Mouse (Mus musculus) MEL (cell line): ENCODE data around the gene Adm. TPM values are rescaled to one million over a fixed set of nuclear protein-coding genes. Genes with fewer than 3 reads are reported as not detected.

Experiments used
- DNase-seq: peaks from one replicate; pipeline ENCODE4 v3.0.0; 2011; ENCODE audit warnings: low read depth, low spot score
- H3K27ac ChIP-seq: 2 replicates; pipeline ENCODE4 v1.5.1; 2012; ENCODE audit warnings: low read depth, mild to moderate bottlenecking, control low read depth, low read length, moderate library complexity; ENCODE audit not compliant: control insufficient read depth
- H3K27me3 ChIP-seq, 2 experiments: fragments of 150-350 bp in 1 of 2; sonication (generic) in 1 of 2; 2 replicates each; pipeline ENCODE4 v1.6.1; 2012; ENCODE audit warnings: low read length in 2 of 2, mild to moderate bottlenecking in 2 of 2, improper control_type of control experiment in 1 of 2, moderate library complexity in 1 of 2; ENCODE audit not compliant: insufficient read depth in 2 of 2, control insufficient read depth in 1 of 2
- H3K36me3 ChIP-seq, 2 experiments: 2 replicates each; pipeline ENCODE4 v1.6.1; 2012 to 2014; ENCODE audit warnings: low read length in 2 of 2, improper control_type of control experiment in 1 of 2, inconsistent platforms in 1 of 2, mild to moderate bottlenecking in 1 of 2; ENCODE audit not compliant: insufficient read depth in 2 of 2, control insufficient read depth in 1 of 2
- H3K4me1 ChIP-seq, 2 experiments: fragments of 150-350 bp in 1 of 2; sonication (generic) in 1 of 2; 2 replicates each; pipeline ENCODE4 v1.6.1; 2012; ENCODE audit warnings: low read length in 2 of 2, improper control_type of control experiment in 1 of 2, mild to moderate bottlenecking in 1 of 2; ENCODE audit not compliant: insufficient read depth in 2 of 2, control insufficient read depth in 1 of 2
- H3K4me3 ChIP-seq, 2 experiments: fragments of 150-350 bp in 1 of 2; sonication (generic) in 1 of 2; 2 replicates each; pipeline ENCODE4 v1.5.1; 2012; ENCODE audit warnings: low read depth in 2 of 2, low read length in 2 of 2, mild to moderate bottlenecking in 2 of 2, moderate library complexity in 2 of 2, control low read depth in 1 of 2, improper control_type of control experiment in 1 of 2; ENCODE audit not compliant: control insufficient read depth in 1 of 2, insufficient read depth in 1 of 2
- H3K79me2 ChIP-seq: 2 replicates; pipeline ENCODE4 v1.6.1; 2012; ENCODE audit warnings: mild to moderate bottlenecking, low read length, moderate library complexity; ENCODE audit not compliant: control insufficient read depth, poor library complexity, insufficient read depth
- H3K9ac ChIP-seq: 2 replicates; pipeline ENCODE4 v1.6.1; 2012; ENCODE audit warnings: low read depth, mild to moderate bottlenecking, control low read depth, low read length, moderate library complexity; ENCODE audit not compliant: control insufficient read depth, poor library complexity, severe bottlenecking
- H3K9me3 ChIP-seq: fragments of 150-350 bp; sonication (generic); replicated peaks from 2 replicates; pipeline ENCODE4 v1.6.1; 2012; ENCODE audit warnings: mild to moderate bottlenecking, low read length, improper control_type of control experiment, moderate library complexity; ENCODE audit not compliant: insufficient read depth
- BHLHE40 ChIP-seq: IDR thresholded peaks from 2 replicates; pipeline ENCODE4 v1.6.1; 2012; ENCODE audit warnings: low read depth, mild to moderate bottlenecking, inconsistent platforms, low read length, improper control_type of control experiment, borderline replicate concordance
- CHD2 ChIP-seq: IDR thresholded peaks from 2 replicates; pipeline ENCODE4 v1.6.1; 2011; ENCODE audit warnings: low read length, improper control_type of control experiment
- CTCF ChIP-seq, 3 experiments: IDR thresholded peaks in 2 of 3; conservative IDR thresholded peaks in 1 of 3; 2 replicates each; pipeline ENCODE4 v1.5.1; 2011 to 2012; ENCODE audit warnings: low read length in 3 of 3, low read depth in 2 of 3, mild to moderate bottlenecking in 2 of 3, improper control_type of control experiment in 1 of 3, inconsistent platforms in 1 of 3, mixed read lengths in 1 of 3, moderate library complexity in 1 of 3; ENCODE audit not compliant: control insufficient read depth in 1 of 3, insufficient read depth in 1 of 3, poor library complexity in 1 of 3, severe bottlenecking in 1 of 3
- E2F4 ChIP-seq: IDR thresholded peaks from 2 replicates; pipeline ENCODE4 v1.6.1; 2011; ENCODE audit warnings: low read depth, low read length, improper control_type of control experiment, borderline replicate concordance
- ELF1 ChIP-seq: IDR thresholded peaks from 2 replicates; pipeline ENCODE4 v1.6.1; 2014; ENCODE audit warnings: low read depth, mild to moderate bottlenecking, inconsistent platforms, low read length, improper control_type of control experiment, moderate library complexity
- ETS1 ChIP-seq: IDR thresholded peaks from 2 replicates; pipeline ENCODE4 v1.6.1; 2012; ENCODE audit warnings: low read depth, mild to moderate bottlenecking, inconsistent platforms, low read length, improper control_type of control experiment, moderate library complexity
- GABPA ChIP-seq: IDR thresholded peaks from 2 replicates; pipeline ENCODE4 v1.6.1; 2012; ENCODE audit warnings: low read depth, mild to moderate bottlenecking, inconsistent platforms, low read length, improper control_type of control experiment, moderate library complexity
- GATA1 ChIP-seq: IDR thresholded peaks from 2 replicates; pipeline ENCODE4 v1.6.1; 2011; ENCODE audit warnings: low read depth, low read length, improper control_type of control experiment
- HCFC1 ChIP-seq: IDR thresholded peaks from 2 replicates; pipeline ENCODE4 v1.6.1; 2012; ENCODE audit warnings: low read depth, mild to moderate bottlenecking, inconsistent platforms, low read length, improper control_type of control experiment, moderate library complexity
- KAT2A ChIP-seq: conservative IDR thresholded peaks from 2 replicates; pipeline ENCODE4 v1.6.1; 2012; ENCODE audit warnings: low read depth, low read length, improper control_type of control experiment, inconsistent platforms
- MAX ChIP-seq: IDR thresholded peaks from 2 replicates; pipeline ENCODE4 v1.6.1; 2011; ENCODE audit warnings: low read length, improper control_type of control experiment
- MAZ ChIP-seq: IDR thresholded peaks from 2 replicates; pipeline ENCODE4 v1.6.1; 2012; ENCODE audit warnings: low read depth, mild to moderate bottlenecking, inconsistent platforms, low read length, improper control_type of control experiment
- MXI1 ChIP-seq: IDR thresholded peaks from 2 replicates; pipeline ENCODE4 v1.6.1; 2011; ENCODE audit warnings: mild to moderate bottlenecking, low read depth, low read length, improper control_type of control experiment
- NRF1 ChIP-seq: IDR thresholded peaks from 2 replicates; pipeline ENCODE4 v1.6.1; 2014; ENCODE audit warnings: low read depth, mild to moderate bottlenecking, inconsistent platforms, low read length, improper control_type of control experiment, moderate library complexity; ENCODE audit not compliant: poor library complexity, insufficient read depth, severe bottlenecking
- POLR2AphosphoS2 ChIP-seq: IDR thresholded peaks from 2 replicates; pipeline ENCODE4 v1.6.1; 2011; ENCODE audit warnings: low read length, improper control_type of control experiment
- RAD21 ChIP-seq: IDR thresholded peaks from 2 replicates; pipeline ENCODE4 v1.6.1; 2011; ENCODE audit warnings: mild to moderate bottlenecking, low read depth, low read length, improper control_type of control experiment
- SIN3A ChIP-seq: IDR thresholded peaks from 2 replicates; pipeline ENCODE4 v1.6.1; 2012; ENCODE audit warnings: low read length, improper control_type of control experiment, inconsistent platforms
- TAL1 ChIP-seq: IDR thresholded peaks from 2 replicates; pipeline ENCODE4 v1.6.1; 2012; ENCODE audit warnings: mild to moderate bottlenecking, inconsistent platforms, low read length, moderate library complexity, mixed read lengths
- TBP ChIP-seq: IDR thresholded peaks from 2 replicates; pipeline ENCODE4 v1.8.0; 2011; ENCODE audit warnings: low read depth, low read length, improper control_type of control experiment
- TCF12 ChIP-seq: IDR thresholded peaks from 2 replicates; pipeline ENCODE4 v1.6.1; 2014; ENCODE audit warnings: low read depth, mild to moderate bottlenecking, inconsistent platforms, low read length, improper control_type of control experiment, moderate library complexity
- UBTF ChIP-seq: IDR thresholded peaks from 2 replicates; pipeline ENCODE4 v1.6.1; 2012; ENCODE audit warnings: low read depth, mild to moderate bottlenecking, inconsistent platforms, low read length, improper control_type of control experiment, moderate library complexity, borderline replicate concordance; ENCODE audit not compliant: insufficient read depth
- USF1 ChIP-seq: IDR thresholded peaks from 2 replicates; pipeline ENCODE4 v1.6.1; 2014; ENCODE audit warnings: low read depth, mild to moderate bottlenecking, inconsistent platforms, low read length, improper control_type of control experiment, moderate library complexity
- ZC3H11A ChIP-seq: IDR thresholded peaks from 2 replicates; pipeline ENCODE4 v1.6.1; 2012; ENCODE audit warnings: low read depth, mild to moderate bottlenecking, inconsistent platforms, low read length, improper control_type of control experiment
- ZKSCAN1 ChIP-seq: IDR thresholded peaks from 2 replicates; pipeline ENCODE4 v1.6.1; 2012; ENCODE audit warnings: low read depth, mild to moderate bottlenecking, inconsistent platforms, low read length, improper control_type of control experiment, moderate library complexity
- ZMIZ1 ChIP-seq: IDR thresholded peaks from 2 replicates; pipeline ENCODE4 v1.6.1; 2012; ENCODE audit warnings: low read depth, mild to moderate bottlenecking, inconsistent platforms, low read length, improper control_type of control experiment, moderate library complexity
- ZNF384 ChIP-seq: IDR thresholded peaks from 2 replicates; pipeline ENCODE4 v1.6.1; 2012; ENCODE audit warnings: low read depth, mild to moderate bottlenecking, inconsistent platforms, low read length, improper control_type of control experiment
- polyA plus RNA-seq, 2 experiments: library from polyadenylated mRNA; stranded (reverse) in 1 of 2; unstranded in 1 of 2; fragments of >175 nt in 1 of 2; fragments of >200 nt in 1 of 2; gene quantifications; 2 replicates each; pipeline versions ENCODE4 v1.2.1 to v1.2.4; 2012; ENCODE audit warnings: low replicate concordance in 2 of 2, low read depth in 1 of 2; ENCODE audit not compliant: insufficient read length in 2 of 2, insufficient read depth in 1 of 2, missing spikeins in 1 of 2
- total RNA-seq: library from RNA; depleted of rRNA; stranded (reverse); fragments of 300-350 nt; gene quantifications from 2 replicates; pipeline ENCODE4 v1.2.3, GENCODE M21; 2012

Gene Adm
- total and polyA plus RNA-seq, 3 experiments: not detected

DNA sequence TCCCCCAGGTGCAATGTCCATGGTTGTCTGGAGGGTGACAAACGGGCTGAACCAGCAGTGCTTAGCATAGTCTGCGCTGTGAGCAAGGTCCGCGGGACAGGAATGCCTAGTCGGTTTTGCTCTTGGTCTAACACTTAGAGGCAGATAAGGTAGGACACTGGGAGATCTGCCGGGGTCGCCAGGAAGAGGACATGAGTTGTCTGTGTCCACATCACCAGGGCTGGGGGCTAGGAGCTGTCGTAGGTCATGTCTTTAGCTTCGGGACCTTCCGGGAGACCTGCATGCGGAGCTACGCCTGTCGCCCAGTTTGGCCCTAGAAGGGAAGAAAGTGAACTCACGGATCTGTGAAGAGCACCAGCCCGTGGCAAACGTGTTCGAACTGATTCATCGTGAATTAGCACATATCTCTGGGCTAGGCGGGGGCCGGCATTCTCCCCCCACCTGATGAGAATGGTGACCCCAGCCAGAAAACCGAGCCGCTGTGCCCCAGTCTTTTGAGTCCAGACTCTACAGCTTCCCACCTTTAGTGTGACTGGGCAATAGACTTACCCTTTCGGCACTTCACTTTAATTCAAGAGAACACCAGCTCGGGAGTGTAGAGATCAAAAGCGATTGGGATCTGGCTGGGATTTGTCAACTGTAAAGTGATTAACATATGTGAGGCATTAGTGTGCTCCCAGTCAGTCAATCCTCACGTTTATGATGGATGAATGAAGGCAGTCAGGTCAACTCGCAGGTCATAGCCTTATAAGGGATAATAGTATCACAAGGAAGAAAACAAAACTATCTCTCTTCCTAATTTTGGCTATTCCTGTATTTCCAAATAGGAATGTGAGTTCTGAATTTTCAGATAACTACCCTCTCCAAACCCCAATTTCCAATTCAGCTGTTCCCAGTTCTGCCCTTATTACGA is 1.0 kb upstream of the Adm start:
- H3K4me3 ChIP-seq: no peak overlapping the region
- H3K4me1 ChIP-seq: no peaks in the 10 kb centered on the region; a peak in 2 of 4 replicates
- H3K27ac ChIP-seq: no peak overlapping the region
- no peak for DNase-seq
- H3K79me2 ChIP-seq: no peaks in the 10 kb centered on the region
- no peaks in the 10 kb centered on the region for H3K36me3 ChIP-seq
- TF ChIP-seq ZC3H11A: no peak
- no peak for TF ChIP-seq TBP
- TF ChIP-seq SIN3A: no peak
- TF ChIP-seq CTCF (IDR thresholded peaks at IDR 0.05 in 2 of 3, conservative IDR thresholded peaks at IDR 0.05 in 1 of 3; ENCODE audit: control insufficient read depth in 1 of 3, insufficient read depth in 1 of 3, low read depth in 2 of 3, low read length in 3 of 3, poor library complexity in 1 of 3, severe bottlenecking in 1 of 3): no peak
- TF ChIP-seq RAD21: no peak
- TF ChIP-seq KAT2A: no peak
- TF ChIP-seq ZMIZ1: no peak
- no peak for TF ChIP-seq GATA1
- no peak for TF ChIP-seq ZKSCAN1
- TF ChIP-seq MXI1: no peak
- TF ChIP-seq HCFC1: no peak
- TF ChIP-seq MAX: no peak
- no peak for TF ChIP-seq TAL1
- TF ChIP-seq CHD2: no peak
- no peak for TF ChIP-seq UBTF
- TF ChIP-seq ZNF384: no peak
- TF ChIP-seq POLR2AphosphoS2: no peak
- TF ChIP-seq NRF1: no peak
- no peak for TF ChIP-seq TCF12
- TF ChIP-seq, all 39 proteins: peak for 0
- Histone ChIP-seq H3K9ac (no peak overlapping the region), H3K27me3 (peaks cover 0 to 1% of the 10 kb centered on the region in 2 experiments; a peak in 2 of 4 replicates), H3K9me3 (no peaks in the 10 kb centered on the region)

- no peak for DNase-seq
- Histone ChIP-seq H3K27ac (no peak overlapping the region), H3K36me3 (no peaks in the 10 kb centered on the region), H3K4me1 (no peaks in the 10 kb centered on the region; a peak in 2 of 4 replicates), H3K9ac (no peak overlapping the region), H3K9me3 (no peaks in the 10 kb centered on the region), H3K27me3 (no peaks in the 10 kb centered on the region; a peak in 1 of 4 replicates), H3K79me2 (no peaks in the 10 kb centered on the region), H3K4me3 (no peak overlapping the region)
- TF ChIP-seq USF1 (no peak), SIN3A (no peak), GABPA (no peak), TAL1 (no peak), HCFC1 (no peak), MAZ (no peak), POLR2AphosphoS2 (no peak), ZC3H11A (no peak), E2F4 (no peak), ELF1 (no peak), TBP (no peak), BHLHE40 (no peak), GATA1 (no peak), RAD21 (no peak), MAX (no peak), ETS1 (no peak), NRF1 (no peak), TCF12 (no peak), CHD2 (no peak)
Observed at GRCm38 (mm10) chr7:110627099-110627482, 370 bp upstream of the Adm start.
